Mouse (Mus musculus) frontal cortex, postnatal 25 days (tissue): ENCODE measurements around the gene Dusp2.
"Not testable (repeated sequence)": the region's sequence is repeated elsewhere in the genome, so short reads cannot be mapped to it uniquely, and the experiment has no call there.

Experiments used
- DNase-seq, 2 experiments: peaks; one replicate each; pipeline ENCODE4 v3.0.0; 2022; ENCODE audit warnings: low spot score in 2 of 2

Dusp2 gene

DNA sequence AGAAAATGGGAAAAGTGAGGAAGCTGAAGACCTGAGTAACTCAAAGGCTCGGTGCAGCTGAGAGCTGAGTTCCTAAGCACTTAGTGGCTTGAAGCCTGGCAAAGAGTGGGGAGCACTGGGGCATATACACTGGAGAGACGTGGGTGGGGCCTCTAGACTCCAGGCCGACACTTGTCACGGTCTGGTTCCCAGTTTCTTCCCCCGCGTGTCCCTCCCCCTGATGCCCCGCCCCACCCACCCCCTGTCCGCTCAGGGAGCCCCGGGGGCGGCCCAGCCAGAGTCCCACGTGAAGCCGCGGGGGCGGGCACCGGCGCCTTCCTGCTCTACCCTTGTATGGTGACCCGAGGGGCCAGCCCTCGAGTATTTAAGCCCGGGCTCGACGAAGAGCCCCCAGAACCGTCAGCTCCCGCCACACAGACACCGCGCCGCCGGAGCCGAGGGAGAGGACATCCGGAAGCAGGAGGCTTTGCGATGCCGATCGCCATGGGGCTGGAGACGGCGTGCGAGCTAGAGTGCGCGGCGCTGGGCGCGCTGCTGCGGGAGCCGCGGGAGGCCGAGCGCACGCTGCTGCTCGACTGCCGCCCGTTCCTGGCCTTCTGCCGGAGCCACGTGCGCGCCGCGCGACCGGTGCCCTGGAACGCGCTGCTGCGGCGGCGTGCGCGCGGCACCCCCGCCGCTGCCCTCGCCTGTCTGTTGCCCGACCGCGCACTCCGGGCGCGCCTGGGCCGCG is at the start of gene Dusp2:
Gene Dusp2 (plus strand): TSS at position 393 of the 730 bp plus-strand sequence.
- peak; percentile 31 to 36 for DNase-seq

GRCm38 (mm10) chr2:127292250-127292649 is 43.7 kb upstream of the Dusp2 start:
- DNase-seq: no peak

DNA sequence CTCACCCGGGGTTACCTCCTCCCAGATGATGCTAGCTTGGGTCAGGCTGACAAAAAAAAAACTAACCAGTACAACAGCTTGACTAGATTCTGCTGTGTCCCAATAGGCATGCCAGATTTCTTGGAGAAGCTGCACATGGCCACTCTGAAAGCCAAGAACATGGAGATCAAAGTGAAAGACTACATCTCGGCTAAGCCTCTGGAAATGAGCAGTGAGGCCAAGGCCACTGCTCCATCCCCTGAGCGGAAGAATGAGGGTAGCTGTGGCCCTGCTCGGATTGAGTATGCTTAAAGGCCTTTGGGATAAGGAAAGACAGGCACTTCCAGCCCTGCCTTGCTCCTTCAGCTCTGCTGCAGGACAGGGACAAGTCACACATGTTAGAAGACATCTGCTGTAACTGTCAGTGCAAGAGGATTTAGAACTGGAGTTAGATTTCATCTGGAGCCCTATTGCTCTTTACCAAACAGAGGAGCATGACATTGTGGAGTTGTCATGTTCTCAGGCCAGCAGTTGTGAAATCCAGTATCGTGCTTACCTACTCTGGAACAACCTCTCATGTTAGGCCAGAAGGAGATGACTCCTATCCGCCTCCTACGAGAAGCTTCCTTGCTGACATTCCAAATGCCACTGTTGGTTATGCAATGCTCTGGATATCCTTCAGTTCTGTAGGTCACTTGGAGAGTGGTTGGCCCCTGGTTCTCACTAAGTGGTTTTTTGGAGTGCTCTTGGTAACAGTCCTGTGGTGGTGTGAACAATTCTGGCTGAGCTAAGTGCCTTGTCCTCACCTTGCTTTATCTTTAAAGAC is 38.8 kb upstream of the Dusp2 start:
- no peak for DNase-seq

DNA sequence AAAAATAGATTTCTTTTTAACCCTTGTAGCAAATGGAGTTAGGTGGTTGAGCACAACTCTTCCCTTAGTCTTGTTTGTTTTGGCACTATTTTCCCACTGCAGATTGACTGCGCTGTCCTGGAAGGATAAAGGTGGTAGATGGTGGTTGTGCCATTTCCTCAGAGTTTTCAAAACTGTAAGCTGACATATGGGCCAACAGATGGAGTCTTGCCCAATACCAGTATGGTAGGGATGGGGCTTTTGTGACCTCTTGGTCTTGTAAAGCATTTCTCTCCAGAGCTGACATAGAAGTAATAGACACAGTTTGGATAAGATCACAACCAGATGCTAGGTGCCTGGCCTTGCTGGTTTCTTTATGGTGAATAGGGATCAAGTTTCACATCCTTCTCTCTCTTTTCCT is 37.9 kb upstream of the Dusp2 start:
- no peak for DNase-seq

DNA sequence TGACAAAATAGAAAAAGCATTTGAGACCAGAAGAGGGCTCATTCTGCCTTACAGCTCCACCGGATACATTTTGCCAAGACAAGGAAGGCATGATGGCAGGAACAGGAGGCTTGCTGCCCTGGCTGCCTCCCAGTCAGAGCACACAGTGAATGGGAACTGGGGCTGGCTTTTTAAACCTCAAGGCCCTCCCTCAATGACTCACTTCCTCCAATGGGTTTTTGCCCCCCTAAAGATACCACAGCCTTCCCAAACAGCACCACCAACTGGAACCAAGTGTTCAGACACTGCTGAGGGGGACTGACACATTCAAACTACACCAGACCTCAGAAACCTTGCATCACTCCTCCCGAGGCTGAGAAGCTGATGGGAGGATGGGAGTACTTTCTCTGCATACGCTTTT is 35.3 kb upstream of the Dusp2 start:
- DNase-seq: no peak

GRCm38 (mm10) chr2:127301883-127302282 is 34.1 kb upstream of the Dusp2 start:
- no peak for DNase-seq

DNA sequence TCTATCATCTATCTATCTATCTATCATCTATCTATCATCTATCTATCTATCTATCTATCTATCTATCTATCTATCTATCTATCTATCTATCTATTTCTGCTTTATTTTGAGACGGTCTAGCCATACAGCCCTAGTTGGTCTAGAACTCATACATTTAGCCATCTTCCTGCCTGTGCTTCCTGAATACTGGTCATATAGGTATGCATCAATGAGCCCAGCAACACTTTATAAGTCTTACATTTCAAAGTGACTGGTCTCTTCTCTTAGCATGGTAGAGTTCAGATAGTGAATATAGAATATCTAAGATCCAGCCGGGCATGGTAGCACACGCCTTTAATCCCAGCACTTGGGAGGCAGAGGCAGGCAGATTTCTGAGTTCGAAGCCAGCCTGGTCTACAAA is 31.8 kb upstream of the Dusp2 start:
- not testable (repeated sequence) for DNase-seq

GRCm38 (mm10) chr2:127304609-127305210 is 31.2 kb upstream of the Dusp2 start:
- DNase-seq: no peak

- DNase-seq: no peak
Measured at GRCm38 (mm10) chr2:127306123-127306522, 29.8 kb upstream of the Dusp2 start.

DNA sequence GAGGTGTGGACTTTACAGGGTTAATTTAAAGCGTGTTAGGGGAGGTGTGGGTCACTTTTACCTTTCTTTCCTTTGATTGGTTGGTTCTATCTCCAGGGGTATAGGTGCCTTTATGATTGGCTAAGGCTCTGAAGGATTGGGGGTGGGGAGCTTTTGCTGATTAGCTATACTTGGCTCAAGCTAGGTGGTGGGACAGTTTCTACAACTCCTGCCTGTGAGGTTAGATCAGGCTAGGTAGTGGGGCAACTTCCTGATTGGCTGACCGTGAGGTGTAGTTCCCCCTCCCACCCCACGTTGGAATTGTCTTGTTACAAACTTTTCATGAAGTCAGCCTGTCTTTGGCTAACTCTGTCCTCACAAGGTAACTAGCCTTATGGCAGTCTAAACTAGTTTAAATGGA is 28.8 kb upstream of the Dusp2 start:
- DNase-seq: no peak

DNA sequence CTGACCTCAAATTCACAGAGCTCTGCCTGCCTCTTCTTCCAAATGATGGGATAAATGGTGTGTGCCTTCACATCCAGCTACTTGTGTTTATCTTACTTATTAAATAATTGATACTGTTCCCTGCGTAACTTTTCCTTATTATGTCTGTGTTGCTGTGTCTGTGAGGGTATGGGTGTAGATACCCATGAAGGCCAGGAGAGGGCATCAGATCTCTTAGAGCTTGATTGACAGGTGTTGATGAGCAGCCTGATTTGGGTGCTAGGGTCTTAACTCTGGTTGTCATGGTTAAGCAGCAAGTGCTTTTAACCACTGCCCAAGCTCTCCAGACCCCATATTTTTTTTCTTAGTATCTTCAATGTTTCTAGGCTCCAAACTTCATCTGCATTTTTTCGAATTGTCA is 27.3 kb upstream of the Dusp2 start:
- no peak for DNase-seq

DNA sequence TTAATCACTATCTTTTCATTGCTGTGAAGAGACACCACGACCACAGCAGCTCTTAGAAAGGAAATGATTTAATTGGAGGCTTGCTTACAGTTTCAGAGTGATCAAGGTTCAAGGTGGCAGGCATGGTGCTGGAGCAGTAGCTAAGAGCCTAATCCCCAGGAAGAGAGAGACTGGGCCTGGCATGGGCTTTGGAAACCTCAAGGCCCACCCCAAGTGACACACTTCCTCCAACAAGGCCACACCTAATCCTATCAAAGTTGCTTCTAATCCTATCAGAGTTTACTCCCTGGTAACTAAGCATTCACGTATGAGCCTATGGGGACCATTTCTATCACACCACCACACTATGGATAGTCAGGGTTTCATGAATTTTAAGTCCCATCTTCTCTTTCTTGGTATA is 25.7 kb upstream of the Dusp2 start:
- no peak for DNase-seq

- DNase-seq: no peak
Measured at GRCm38 (mm10) chr2:127310685-127311084, 25.3 kb upstream of the Dusp2 start.

DNA sequence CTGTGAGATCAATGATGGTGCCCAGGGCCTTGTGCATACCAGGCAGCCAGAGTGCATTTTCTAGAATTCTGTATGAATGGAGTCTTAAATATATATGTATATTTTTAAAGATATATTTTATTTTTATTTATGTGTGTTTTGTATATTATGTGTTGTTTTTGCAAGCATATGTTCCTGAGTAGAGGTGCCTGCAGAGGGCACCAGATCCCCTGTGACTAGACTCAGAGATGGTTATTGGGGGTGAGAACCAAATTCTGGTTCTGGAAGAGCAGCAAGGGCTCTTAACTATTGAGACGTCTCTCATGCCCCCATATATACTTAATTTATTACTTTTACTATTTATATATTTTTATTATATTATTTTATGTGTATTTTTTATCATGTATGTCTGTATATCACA is 24.8 kb upstream of the Dusp2 start:
- DNase-seq: no peak

- DNase-seq: no peak
Measured at GRCm38 (mm10) chr2:127312801-127313200, 23.2 kb upstream of the Dusp2 start.

- no peak for DNase-seq
Measured at GRCm38 (mm10) chr2:127313878-127314277, 22.1 kb upstream of the Dusp2 start.

DNA sequence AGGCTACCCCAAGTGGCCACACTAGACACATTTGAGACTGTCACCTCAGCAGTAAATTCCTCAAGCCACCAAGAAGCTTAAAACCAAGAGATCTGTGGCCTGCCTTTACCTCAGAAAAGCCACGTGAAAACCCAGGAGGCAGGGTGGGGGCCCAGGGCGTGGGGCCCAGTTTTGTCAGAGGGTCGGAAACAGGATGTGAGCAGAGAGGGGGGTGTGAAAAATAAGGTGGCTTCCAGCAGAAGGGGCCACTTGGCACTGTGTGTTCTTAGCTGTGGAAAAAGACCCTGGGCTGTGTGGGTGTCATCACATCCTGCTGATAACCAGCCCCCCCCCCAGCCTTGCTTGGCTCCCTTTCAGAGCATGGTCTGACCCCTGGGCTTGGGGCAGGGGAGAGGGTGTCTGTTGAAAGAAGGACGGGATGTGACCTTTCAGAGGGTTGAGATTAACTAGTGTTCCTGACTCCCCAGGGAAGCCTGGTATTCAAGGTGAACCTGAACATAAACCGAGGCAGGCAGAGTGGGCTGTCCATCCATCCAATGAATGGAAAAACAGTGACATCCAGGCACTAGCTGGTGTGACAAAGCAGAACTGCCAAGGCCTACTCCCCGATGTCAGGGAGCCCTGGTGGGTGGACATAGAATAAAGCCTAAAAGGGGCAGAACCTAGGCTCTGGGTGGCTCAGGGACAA is 21.3 kb upstream of the Dusp2 start:
- no peak for DNase-seq

DNA sequence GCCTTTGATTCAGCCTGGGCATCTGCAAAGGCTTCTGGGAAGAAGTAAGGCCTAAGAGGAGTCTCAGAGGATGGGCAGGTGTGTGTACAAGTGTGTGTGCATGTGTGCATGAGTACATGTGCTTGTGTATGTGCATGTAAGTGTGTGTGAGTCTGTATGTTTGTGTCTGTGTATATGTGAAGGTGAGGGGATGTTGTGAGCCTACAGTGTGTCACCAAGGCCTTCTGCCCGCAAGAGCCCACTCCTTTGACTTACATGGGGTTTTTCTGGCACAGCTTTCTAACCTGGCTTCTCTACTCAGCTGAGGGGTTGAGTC is 20.8 kb upstream of the Dusp2 start:
- no peak for DNase-seq

DNA sequence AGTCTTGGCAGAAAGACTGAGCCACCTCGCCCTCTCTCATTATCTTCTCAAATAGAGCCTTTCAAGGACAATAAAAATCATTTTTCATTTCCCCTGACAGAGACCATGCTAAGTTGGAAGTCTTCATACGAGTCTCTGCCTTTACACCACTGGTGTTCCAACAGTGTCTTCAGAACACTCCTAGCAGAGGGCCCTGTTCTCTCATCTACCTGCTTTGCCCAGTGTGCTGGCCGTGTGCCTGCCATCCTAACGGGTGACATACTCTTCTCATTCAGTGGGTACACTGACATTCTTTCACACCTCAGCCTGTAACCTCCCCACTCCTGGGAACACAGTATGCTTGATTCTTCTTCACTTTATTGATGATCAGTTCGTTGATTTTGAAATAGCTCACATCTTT is 19.5 kb upstream of the Dusp2 start:
- no peak for DNase-seq

DNA sequence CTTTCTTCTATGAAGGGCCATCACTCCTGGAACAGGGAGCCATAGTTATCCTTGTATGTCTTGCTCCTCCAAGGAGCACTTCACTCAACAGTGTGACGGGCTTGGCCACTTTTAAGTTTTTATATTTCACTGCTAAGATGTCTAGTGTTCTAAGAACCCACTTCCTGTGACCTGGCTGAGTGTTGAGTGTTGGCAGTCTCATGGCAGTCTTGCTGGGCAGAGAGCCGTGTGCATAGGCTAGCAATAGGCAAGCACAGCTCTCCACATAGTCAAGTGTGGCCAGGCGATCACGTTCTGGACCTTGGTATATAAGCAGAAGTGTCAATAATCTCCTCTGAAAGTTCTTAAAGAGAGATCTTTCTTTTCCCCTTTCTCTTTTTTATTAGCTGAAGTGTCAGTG is 17.8 kb upstream of the Dusp2 start:
- DNase-seq: no peak

- no peak for DNase-seq
Measured at GRCm38 (mm10) chr2:127319071-127319470, 16.9 kb upstream of the Dusp2 start.

GRCm38 (mm10) chr2:127322671-127323285 is 13.2 kb upstream of the Dusp2 start:
- no peak for DNase-seq
